In genomic region chr10:13212326-13212725, GRCm38 (mm10) we compare ENCODE assay signal across 27 mouse cellular contexts. TPM values are rescaled to one million over a fixed set of nuclear protein-coding genes. Genes with fewer than 3 reads are reported as not detected.
DNase-seq lines count a peak whose midpoint lies in the region; ATAC-seq and TF ChIP-seq lines count a peak whose summit lies in the region.
"Had no signal": no experiment of that assay in that cellular context is flagged by ENCODE, and none has a peak within 500 bp of the region (broad histone marks: within the 10 kb centered on the region; RNA-seq: fewer than 3 reads in every experiment).

No protein-coding gene starts in this region.

- intact Hi-C loops in heart, adult 2 months (cut with DNase I), result no loop called here

- 0 out of 2 replicates have a peak overlapping the region, but pooled peaks have one; percentile 6 for H3K27ac ChIP-seq in heart, embryonic 12.5 days (ENCODE audit: poor library complexity, severe bottlenecking)
- H3K27ac ChIP-seq in heart, adult 2 months, result no peak overlapping the region
- peak overlapping the region; percentile 12; the same call in 1 of the 2 replicates for H3K27ac ChIP-seq in lung, embryonic 15.5 days
- H3K27ac ChIP-seq in lung, postnatal 0 days (ENCODE audit: low read length), result no peak overlapping the region
- H3K27ac ChIP-seq: hindbrain, embryonic 15.5 days; neural tube, embryonic 15.5 days had no signal

- no peak overlapping the region for H3K4me2 ChIP-seq in heart, embryonic 12.5 days
- no peak overlapping the region for H3K4me2 ChIP-seq in lung, embryonic 15.5 days
- H3K4me2 ChIP-seq in lung, postnatal 0 days (replicated peaks; ENCODE audit: low read depth, low read length), result no peak overlapping the region
- H3K4me2 ChIP-seq: hindbrain, embryonic 15.5 days; neural tube, embryonic 15.5 days had no signal

- no peak for TF ChIP-seq CTCF in heart, adult 2 months (IDR thresholded peaks at IDR 0.05)
- TF ChIP-seq CTCF in lung, postnatal 0 days (IDR thresholded peaks at IDR 0.05), result no peak

- DNase-seq in heart, adult 2 months, result no peak
- DNase-seq in lung, postnatal 14 days, result no peak
- DNase-seq in lung, postnatal 0 days (ENCODE audit: low spot score), result peak; percentile 70
- no peak for DNase-seq in layer of hippocampus, adult 11-12 months (ENCODE audit: low spot score)
- DNase-seq in adrenal gland, adult 8-10 months, result no peak
- DNase-seq: cerebellum, adult 9-11 months; gastrocnemius, postnatal 10 days; kidney, adult 11 months; right cerebral cortex, postnatal 25 days had no signal

- H3K9ac ChIP-seq in heart, embryonic 12.5 days, result no peak overlapping the region
- no peak overlapping the region for H3K9ac ChIP-seq in heart, adult 2 months (ENCODE audit: low read depth, low read length)
- no peak overlapping the region for H3K9ac ChIP-seq in lung, embryonic 15.5 days
- no peak overlapping the region for H3K9ac ChIP-seq in lung, postnatal 0 days (replicated peaks; ENCODE audit: low read depth)
- H3K9ac ChIP-seq: hindbrain, embryonic 15.5 days; neural tube, embryonic 15.5 days had no signal

- peaks cover 54% of the 10 kb centered on the region for H3K4me1 ChIP-seq in heart, embryonic 12.5 days (replicated peaks)
- H3K4me1 ChIP-seq in heart, adult 2 months (ENCODE audit: control insufficient read depth, insufficient read depth, low read length), result no peaks in the 10 kb centered on the region
- peaks cover 39% of the 10 kb centered on the region for H3K4me1 ChIP-seq in lung, embryonic 15.5 days
- H3K4me1 ChIP-seq in lung, postnatal 0 days (ENCODE audit: insufficient read depth, low read depth, low read length), result 0 out of 2 replicates have a peak, but pooled peaks cover 3% of the 10 kb centered on the region
- H3K4me1 ChIP-seq: hindbrain, embryonic 15.5 days; neural tube, embryonic 15.5 days had no signal

- H3K79me2 ChIP-seq in heart, adult 2 months (replicated peaks; ENCODE audit: control insufficient read depth, insufficient read depth, low read length), result no peaks in the 10 kb centered on the region

- H3K4me3 ChIP-seq in heart, embryonic 12.5 days, result no peak overlapping the region
- H3K4me3 ChIP-seq in heart, adult 2 months, result no peak overlapping the region
- no peak overlapping the region for H3K4me3 ChIP-seq in lung, embryonic 15.5 days
- H3K4me3 ChIP-seq in lung, postnatal 0 days (ENCODE audit: low read depth, low read length), result no peak overlapping the region
- H3K4me3 ChIP-seq: hindbrain, embryonic 15.5 days; megakaryocyte, embryonic 14.5 days; neural tube, embryonic 15.5 days had no signal

- H3K9me3 ChIP-seq in heart, embryonic 12.5 days (replicated peaks), result no peaks in the 10 kb centered on the region
- no peaks in the 10 kb centered on the region for H3K9me3 ChIP-seq in lung, embryonic 15.5 days
- no peaks in the 10 kb centered on the region for H3K9me3 ChIP-seq in lung, postnatal 0 days (ENCODE audit: low read length)
- H3K9me3 ChIP-seq: hindbrain, embryonic 15.5 days; megakaryocyte, embryonic 14.5 days; neural tube, embryonic 15.5 days had no signal

- no peak for TF ChIP-seq POLR2A in heart, adult 2 months (IDR thresholded peaks at IDR 0.05; ENCODE audit: insufficient read depth, low read depth, low read length)

- no peak for ATAC-seq in heart, embryonic 12.5 days (ENCODE audit: insufficient number of reproducible peaks, low FRiP score)
- no peak for ATAC-seq in lung, embryonic 15.5 days (ENCODE audit: borderline replicate concordance, extremely low read depth, low FRiP score, low TSS enrichment)
- ATAC-seq in lung, postnatal 0 days, result peak; percentile 81
- ATAC-seq: midbrain, embryonic 16.5 days had no signal

- WGBS in heart, embryonic 12.5 days, result 81% methylated on average over 9 of the region's 9 CpGs
- 85% methylated on average over 9 of the region's 9 CpGs for WGBS in heart, adult 2 months
- 64% methylated on average over 9 of the region's 9 CpGs for WGBS in lung, embryonic 15.5 days
- 59% methylated on average over 9 of the region's 9 CpGs for WGBS in lung, postnatal 0 days

- TF ChIP-seq EP300 in heart, adult 2 months (IDR thresholded peaks at IDR 0.05; ENCODE audit: insufficient read depth, low read depth, low read length), result no peak
- no peak for TF ChIP-seq EP300 in lung, postnatal 0 days (IDR thresholded peaks at IDR 0.05)

- no peaks in the 10 kb centered on the region for H3K27me3 ChIP-seq in heart, embryonic 12.5 days (replicated peaks)
- H3K27me3 ChIP-seq in heart, adult 2 months (ENCODE audit: control insufficient read depth, insufficient read depth, low read length), result no peaks in the 10 kb centered on the region
- H3K27me3 ChIP-seq in lung, embryonic 15.5 days, result no peaks in the 10 kb centered on the region
- no peaks in the 10 kb centered on the region for H3K27me3 ChIP-seq in lung, postnatal 0 days (replicated peaks; ENCODE audit: insufficient read depth, low read length)
- H3K27me3 ChIP-seq: hindbrain, embryonic 15.5 days; neural tube, embryonic 15.5 days had no signal

- peaks cover 24% of the 10 kb centered on the region for H3K36me3 ChIP-seq in heart, embryonic 12.5 days
- no peaks in the 10 kb centered on the region; the same call in 1 of the 2 replicates for H3K36me3 ChIP-seq in heart, adult 2 months (ENCODE audit: control insufficient read depth, insufficient read depth, low read length)
- H3K36me3 ChIP-seq in lung, embryonic 15.5 days, result no peaks in the 10 kb centered on the region
- H3K36me3 ChIP-seq in lung, postnatal 0 days (ENCODE audit: insufficient read depth, low read length), result no peaks in the 10 kb centered on the region
- H3K36me3 ChIP-seq: hindbrain, embryonic 15.5 days; neural tube, embryonic 15.5 days had no signal

RNA-seq across cellular contexts. Expression of gene Ltv1, which starts 19.4 kb away (rescaled TPM):
- polyA plus RNA-seq in heart, embryonic 12.5 days (2016; fragmentation: Nextera tagmentation; extraction: Ambion mirVana), result 57.3 and 65.5 TPM in 2 replicates
- 10 to 100 TPM; 22.8 to 22.9 TPM for total RNA-seq in heart, adult 2 months (2021)
- polyA plus RNA-seq in heart, adult 2 months (2012; rRNA removed), result 11.5 and 16.8 TPM in 2 replicates
- 70.5 and 71.3 TPM in 2 replicates for polyA plus RNA-seq in lung, embryonic 15.5 days (2015; fragmentation: Nextera tagmentation; extraction: Ambion mirVana)
- polyA plus RNA-seq in lung, postnatal 0 days (2015; fragmentation: Nextera tagmentation; extraction: Ambion mirVana), result 32.2 and 33.1 TPM in 2 replicates
- 10 to 100 TPM; 34.7 to 46.0 (median 40.2) TPM for total RNA-seq in adrenal gland, adult 8-10 months (2022)

RNA-seq across cellular contexts. Expression of gene Zc2hc1b, which starts 34.5 kb away (rescaled TPM):
- polyA plus RNA-seq in heart, embryonic 12.5 days (2016; fragmentation: Nextera tagmentation; extraction: Ambion mirVana), result not detected in 2 replicates
- not detected for total RNA-seq in heart, adult 2 months (2021)
- polyA plus RNA-seq in heart, adult 2 months (2012; rRNA removed), result not detected in 2 replicates
- not detected in 2 replicates for polyA plus RNA-seq in lung, embryonic 15.5 days (2015; fragmentation: Nextera tagmentation; extraction: Ambion mirVana)
- not detected in 2 replicates for polyA plus RNA-seq in lung, postnatal 0 days (2015; fragmentation: Nextera tagmentation; extraction: Ambion mirVana)
- not detected for total RNA-seq in adrenal gland, adult 8-10 months (2022)
- total RNA-seq: adrenal gland, adult 18-20 months; gastrocnemius, postnatal 10 days; heart, adult 8-10 months; heart, postnatal 25 days; layer of hippocampus, postnatal 25 days; left cerebral cortex, postnatal 10 days had no signal
- polyA plus RNA-seq: cortical plate, adult 2 months; forebrain, embryonic 11.5 days; hindbrain, embryonic 15.5 days; kidney, embryonic 16.5 days; large intestine, adult 2 months; limb, embryonic 14.5 days; liver, embryonic 16.5 days; midbrain, embryonic 16.5 days; neural tube, embryonic 15.5 days; spleen, adult 2 months had no signal

Comparison
In these comparisons a context has a peak if more than half of its experiments do, and no peak if none do; other contexts are left out.
1. H3K27ac ChIP-seq: peak in heart, embryonic 12.5 days (single experiment) and lung, embryonic 15.5 days (single experiment); none in heart, adult 2 months (single experiment) and lung, postnatal 0 days (single experiment).